Mouse (Mus musculus) kidney, adult 11 months (tissue): ENCODE results near the gene Tenm4.
"Not testable (repeated sequence)": the region's sequence is repeated elsewhere in the genome, so short reads cannot be mapped to it uniquely, and the experiment has no call there.

Experiments
- DNase-seq: peaks from one replicate; pipeline ENCODE4 v3.0.0; 2022

The Tenm4 gene

DNA sequence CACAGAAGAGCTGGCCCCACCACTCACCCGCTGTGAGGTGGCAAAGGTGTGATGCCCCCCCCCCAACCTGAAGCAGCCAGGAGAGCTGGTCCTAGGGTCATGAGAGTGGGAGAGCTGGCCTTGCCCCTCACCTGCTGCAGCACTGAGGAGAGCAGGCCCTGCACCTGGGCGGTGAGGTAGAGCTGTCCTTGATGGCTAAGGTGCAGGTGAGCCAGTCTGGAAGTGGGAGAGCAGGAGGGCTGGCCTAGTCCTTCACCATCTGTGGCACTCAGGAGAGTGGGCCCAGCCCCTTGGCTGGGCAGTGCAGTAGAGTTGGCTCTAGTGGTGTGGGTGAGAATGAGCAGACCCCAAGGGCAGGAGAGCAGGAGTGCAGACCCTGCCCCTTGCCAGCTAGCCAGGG lies 751.9 kb downstream of the Tenm4 start:
- no peak for DNase-seq

DNA sequence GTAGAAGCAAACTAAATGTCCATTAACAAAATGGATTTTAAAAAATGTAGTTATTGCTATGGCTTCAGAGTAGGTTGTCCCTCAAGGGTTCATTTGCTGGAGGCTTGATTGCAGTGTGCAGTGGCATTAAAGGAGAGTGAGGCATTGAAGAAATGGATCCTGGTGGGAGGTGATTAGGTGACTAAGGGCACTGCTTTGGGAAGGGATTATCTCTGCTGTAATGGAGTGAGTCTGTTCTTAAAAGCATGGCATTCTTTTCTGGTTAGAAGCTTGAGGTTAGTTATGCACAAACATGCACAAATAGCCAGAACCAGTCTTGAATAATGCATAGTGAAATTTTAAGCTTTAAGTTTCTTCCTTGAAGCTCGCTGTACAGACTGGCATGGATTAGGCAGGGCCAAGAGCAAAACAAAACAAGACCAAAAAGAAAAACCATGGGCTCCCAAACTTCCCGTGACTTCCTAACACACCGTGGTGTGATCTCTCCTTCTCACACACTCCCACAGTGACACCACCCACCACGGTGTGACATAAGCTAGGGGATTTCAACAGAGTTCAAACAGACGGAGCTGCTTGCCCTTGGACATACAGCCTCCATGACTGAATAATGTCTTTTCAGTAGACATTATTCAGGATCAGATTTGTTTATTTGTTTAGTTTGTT lies 772.8 kb downstream of the Tenm4 start:
- no peak for DNase-seq

DNA sequence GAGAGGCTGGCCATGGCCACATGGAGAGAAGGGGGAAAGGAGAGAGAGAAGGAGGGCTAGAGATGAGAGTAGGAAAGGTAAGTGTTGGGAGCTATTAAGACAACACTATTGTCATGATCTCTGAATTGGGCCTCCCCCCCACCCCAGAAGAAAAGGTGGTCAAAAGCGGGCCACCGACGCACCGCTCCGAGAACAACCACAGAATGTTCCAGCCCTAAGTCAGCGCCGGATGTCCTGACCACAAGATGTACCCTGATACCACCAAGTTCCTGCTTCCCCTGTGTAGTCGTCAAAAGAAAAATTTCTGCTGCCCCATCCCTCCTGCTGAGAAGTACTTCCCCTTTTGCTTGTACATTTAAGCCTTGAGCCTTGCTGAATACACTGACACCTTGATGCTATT lies 775.5 kb downstream of the Tenm4 start:
- DNase-seq = not testable (repeated sequence)

DNA sequence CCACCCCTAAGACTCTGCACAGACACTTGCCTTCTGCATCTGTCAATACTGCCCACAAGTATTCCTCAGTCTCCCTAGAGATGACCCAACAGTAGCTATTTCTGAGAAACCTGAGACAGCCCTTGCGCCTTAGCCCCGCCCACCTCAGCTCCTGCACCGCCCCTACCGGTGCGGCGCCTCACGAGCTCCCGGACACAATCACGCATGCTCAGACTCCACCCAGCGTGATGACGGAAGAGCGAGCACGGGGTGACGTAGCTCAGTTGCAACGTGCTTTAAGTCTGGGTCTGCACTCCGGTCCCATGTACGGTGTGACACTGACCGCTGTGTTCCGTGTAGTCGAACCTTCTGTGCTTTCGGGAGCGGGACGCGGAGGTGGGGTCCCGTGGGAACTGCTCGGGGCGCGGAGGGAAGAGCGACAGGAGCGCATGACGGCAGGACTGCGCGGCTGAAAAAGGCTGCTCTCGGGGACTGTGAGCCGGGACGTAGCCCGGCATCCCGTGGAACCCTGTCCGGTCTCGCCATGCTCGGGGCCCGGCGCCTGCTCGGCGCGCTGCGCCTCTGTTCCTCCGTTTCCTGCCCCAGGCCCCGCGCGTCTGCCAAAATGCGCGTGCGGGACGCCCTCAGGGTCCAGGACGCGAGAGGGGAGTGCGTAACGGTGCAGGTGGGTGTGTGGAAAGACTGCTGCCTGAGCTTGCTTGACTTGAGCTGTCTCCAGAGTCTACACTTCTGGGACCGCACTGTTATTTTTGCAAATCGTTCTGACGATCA lies 780.4 kb downstream of the Tenm4 start, which contains the start of gene Nars2:
Gene Nars2, plus strand, starts transcription at position 225 of the 771 bp plus-strand sequence.
- DNase-seq = peak; percentile 91

DNA sequence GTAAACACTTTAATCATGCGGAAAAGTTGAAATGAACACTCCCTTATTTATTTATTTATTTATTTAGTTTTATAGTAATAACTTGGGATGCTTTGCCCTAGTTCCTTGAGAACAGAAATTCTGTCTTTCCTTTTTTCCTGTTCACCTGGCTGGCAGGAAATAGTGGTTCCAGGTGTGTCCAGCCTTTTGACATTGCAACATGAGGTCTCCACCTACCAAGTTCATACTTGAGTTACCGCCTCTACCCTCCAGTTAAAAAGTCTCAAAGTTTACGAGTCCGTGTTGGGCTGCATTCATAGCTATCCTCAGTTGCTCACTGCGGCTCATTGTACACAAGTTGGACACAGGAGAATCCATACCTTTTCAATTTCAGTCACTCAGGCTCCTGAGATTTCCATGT lies 781.0 kb downstream of the Tenm4 start:
- peak; percentile 19 for DNase-seq

DNA sequence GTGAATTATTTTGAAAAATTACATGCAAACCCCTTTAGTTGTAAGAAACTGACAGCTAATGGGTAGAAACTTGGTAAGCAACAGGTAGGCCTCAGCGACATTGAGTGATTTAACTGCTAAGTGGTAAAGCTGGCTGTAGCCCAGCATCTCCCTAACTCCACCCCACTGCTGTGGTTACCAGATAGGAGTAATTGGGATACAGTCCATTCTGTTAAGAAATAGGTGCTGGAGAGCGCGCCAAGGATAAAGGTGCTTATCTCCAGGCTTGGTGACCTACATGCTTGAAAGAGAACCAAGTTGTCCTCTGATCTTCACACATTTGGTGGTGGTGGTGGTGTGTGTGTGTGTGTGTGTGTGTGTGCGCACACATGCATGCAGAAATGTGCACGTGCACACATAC lies 788.1 kb downstream of the Tenm4 start:
- DNase-seq = no peak
